Mouse (Mus musculus) megakaryocyte, adult 5-6 weeks (primary cell): ENCODE results near the gene Ren1. TPM values are rescaled to one million over a fixed set of nuclear protein-coding genes. Genes with fewer than 3 reads are reported as not detected.

ENCODE experiments used
- ATAC-seq: 2 replicates; pipeline ENCODE4 v1.8.0; 2016; ENCODE audit warnings: mild to moderate bottlenecking, inconsistent platforms; ENCODE audit not compliant: poor library complexity, severe bottlenecking
- total RNA-seq, 2 experiments: library from RNA; stranded (forward) in 1 of 2; stranded (reverse) in 1 of 2; fragments of 153-499, 151-499 nt in 1 of 2; fragments of 221-1000, 200-1000 nt in 1 of 2; gene quantifications; 2 replicates each; pipeline versions ENCODE4 v1.2.3 to v1.2.4; 2015 to 2017

Ren1 gene
- total RNA-seq, 2 experiments from 2014 or later = not detected

- no peak for ATAC-seq
Observed at GRCm38 (mm10) chr1:133407436-133407835, 57.1 kb downstream of the Ren1 start.

- ATAC-seq = no peak
Observed at GRCm38 (mm10) chr1:133408321-133408720, 58.0 kb downstream of the Ren1 start.

GRCm38 (mm10) chr1:133408880-133409516, 58.7 kb downstream of the Ren1 start:
- ATAC-seq = no peak

- no peak for ATAC-seq
Observed at GRCm38 (mm10) chr1:133409786-133410185, 59.5 kb downstream of the Ren1 start.

Other genes with a start within 250 kb of the Ren1 start
- gene Ppp1r15b, start 219.4 kb upstream of the Ren1 start, total RNA-seq (2015) = 68.0 and 75.8 TPM in 2 replicates
- gene Ppp1r15b, start 219.4 kb upstream of the Ren1 start, total RNA-seq (2017) = 124 and 135 TPM in 2 replicates
- gene Plekha6, start 186.3 kb upstream of the Ren1 start, total RNA-seq (2015) = 0.11 and 0.21 TPM in 2 replicates
- gene Plekha6, start 186.3 kb upstream of the Ren1 start, total RNA-seq (2017) = 0.15 and 0.33 TPM in 2 replicates
- gene Golt1a, start 40.7 kb upstream of the Ren1 start, total RNA-seq (2015) = not detected in 2 replicates
- gene Golt1a, start 40.7 kb upstream of the Ren1 start, total RNA-seq (2017) = not detected in 2 replicates
- not detected in 2 replicates for gene Kiss1, start 28.6 kb upstream of the Ren1 start, total RNA-seq (2015)
- not detected in 2 replicates for gene Kiss1, start 28.6 kb upstream of the Ren1 start, total RNA-seq (2017)
- not detected in 2 replicates for gene Etnk2, start 13.1 kb downstream of the Ren1 start, total RNA-seq (2015)
- not detected in 2 replicates for gene Etnk2, start 13.1 kb downstream of the Ren1 start, total RNA-seq (2017)
- 0.76 and 1.3 TPM in 2 replicates for gene Sox13, start 73.9 kb downstream of the Ren1 start, total RNA-seq (2015)
- 0.24 and 0.70 TPM in 2 replicates for gene Sox13, start 73.9 kb downstream of the Ren1 start, total RNA-seq (2017)